Mouse (Mus musculus) macrophage (primary cell): Measurements from ENCODE around the gene Gsto1. TPM values are rescaled to one million over a fixed set of nuclear protein-coding genes. Genes with fewer than 3 reads are reported as not detected.

Experiments used
- H3K27ac ChIP-seq: fragments of 350-480 bp; formaldehyde crosslinking; 2 replicates; pipeline ENCODE4 v1.9.0; 2021
- H3K36me3 ChIP-seq: fragments of 350-480 bp; formaldehyde crosslinking; 2 replicates; pipeline ENCODE4 v1.9.0; 2021; ENCODE audit errors: inconsistent target
- H3K4me3 ChIP-seq: fragments of 350-480 bp; formaldehyde crosslinking; 2 replicates; pipeline ENCODE4 v1.9.0; 2021; ENCODE audit errors: inconsistent target
- H3K79me2 ChIP-seq: fragments of 350-480 bp; formaldehyde crosslinking; 2 replicates; pipeline ENCODE4 v1.9.0; 2021; ENCODE audit errors: inconsistent target
- WGBS: methylation state at CpG from one replicate; pipeline ENCODE4 v1.1.7; 2026; ENCODE audit warnings: inconsistent platforms; ENCODE audit not compliant: missing documents; 5-methylcytosine and 5-hydroxymethylcytosine counted together
- polyA plus RNA-seq: library from polyadenylated mRNA; stranded (reverse); fragments of 250-400 nt; gene quantifications from 3 replicates; pipeline ENCODE4 v1.2.4, GENCODE M21; 2018; ENCODE audit warnings: inconsistent platforms

Gene Gsto1
- polyA plus RNA-seq, 1 experiment from 2014 or later, result 92.4 TPM

DNA sequence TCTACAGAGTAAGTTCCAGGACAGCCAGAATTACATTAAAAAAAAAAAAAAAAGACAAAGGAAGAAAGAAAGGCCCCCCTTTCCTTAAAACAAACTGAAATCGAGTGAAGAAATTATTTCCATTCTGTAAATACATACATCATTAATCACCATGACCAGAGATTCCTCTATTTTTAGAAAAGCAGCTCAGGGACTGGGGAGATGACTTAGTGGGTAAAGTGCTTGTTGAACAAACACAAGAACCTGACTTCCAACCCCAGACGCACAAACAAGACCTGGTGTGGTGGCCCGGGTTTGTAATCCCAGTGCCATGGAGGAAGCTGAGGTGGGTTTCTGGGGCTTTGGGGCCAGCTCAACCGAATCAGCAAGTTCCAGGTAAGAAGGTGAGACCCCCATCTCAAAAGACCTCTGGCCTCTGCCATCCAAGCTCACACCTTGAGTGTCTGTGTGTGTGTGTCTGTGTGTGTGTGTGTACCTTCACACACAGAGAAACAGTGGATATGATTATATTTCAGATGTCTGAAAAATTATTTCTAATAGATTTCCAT is 12.9 kb downstream of the Gsto1 start:
- no peak overlapping the region for H3K27ac ChIP-seq
- no peaks in the 10 kb centered on the region for H3K79me2 ChIP-seq
- peaks cover 2% of the 10 kb centered on the region; the same call in 1 of the 2 replicates for H3K36me3 ChIP-seq
- H3K4me3 ChIP-seq, result no peak overlapping the region
- WGBS, result 74% methylated on average over 4 of the region's 4 CpGs

DNA sequence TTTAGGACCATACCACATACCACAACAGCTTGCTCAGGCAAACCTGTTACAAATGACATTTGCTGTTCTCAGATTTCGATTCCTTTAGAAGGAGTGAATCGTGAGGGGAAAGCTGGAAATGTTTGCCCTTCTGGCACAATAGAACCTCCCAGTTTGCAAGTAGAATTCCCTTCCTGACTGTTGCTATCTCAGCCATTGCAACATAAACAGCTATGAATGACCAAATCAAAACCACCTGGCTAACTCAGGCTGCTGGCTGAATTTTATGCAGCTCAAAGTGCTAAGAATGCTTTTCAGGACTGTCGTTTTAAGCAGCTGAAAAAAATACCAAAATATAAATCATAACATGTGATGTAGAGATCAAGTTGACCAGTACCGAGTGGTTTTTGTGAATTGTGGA is 14.2 kb downstream of the Gsto1 start:
- WGBS, result 90% methylated on average over 4 of the region's 4 CpGs
- Histone ChIP-seq H3K79me2 (no peaks in the 10 kb centered on the region), H3K36me3 (no peaks in the 10 kb centered on the region), H3K27ac (no peak overlapping the region), H3K4me3 (no peak overlapping the region)

DNA sequence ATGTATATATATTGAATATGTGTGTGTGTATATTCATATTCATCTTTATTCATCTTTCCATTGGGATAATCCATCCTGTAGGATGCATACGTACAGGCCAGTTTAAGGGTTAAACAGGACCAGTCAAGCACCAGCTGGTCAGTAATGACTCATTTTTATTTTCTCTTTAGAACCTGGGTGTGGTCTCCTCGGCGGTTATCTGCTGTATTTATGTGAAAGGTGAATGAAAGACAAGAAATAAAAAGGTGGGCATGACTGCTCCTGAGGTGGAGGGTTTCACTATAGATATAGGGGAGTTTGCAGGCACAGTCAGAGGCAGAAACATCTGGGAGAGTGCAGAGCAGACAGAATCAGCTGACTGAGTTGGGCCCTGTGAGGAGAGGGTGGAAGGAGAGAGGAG is 14.7 kb downstream of the Gsto1 start:
- WGBS, result 72% methylated on average over 3 of the region's 3 CpGs
- no peak overlapping the region for H3K27ac ChIP-seq
- H3K36me3 ChIP-seq, result no peaks in the 10 kb centered on the region
- H3K79me2 ChIP-seq, result no peaks in the 10 kb centered on the region
- no peak overlapping the region for H3K4me3 ChIP-seq

DNA sequence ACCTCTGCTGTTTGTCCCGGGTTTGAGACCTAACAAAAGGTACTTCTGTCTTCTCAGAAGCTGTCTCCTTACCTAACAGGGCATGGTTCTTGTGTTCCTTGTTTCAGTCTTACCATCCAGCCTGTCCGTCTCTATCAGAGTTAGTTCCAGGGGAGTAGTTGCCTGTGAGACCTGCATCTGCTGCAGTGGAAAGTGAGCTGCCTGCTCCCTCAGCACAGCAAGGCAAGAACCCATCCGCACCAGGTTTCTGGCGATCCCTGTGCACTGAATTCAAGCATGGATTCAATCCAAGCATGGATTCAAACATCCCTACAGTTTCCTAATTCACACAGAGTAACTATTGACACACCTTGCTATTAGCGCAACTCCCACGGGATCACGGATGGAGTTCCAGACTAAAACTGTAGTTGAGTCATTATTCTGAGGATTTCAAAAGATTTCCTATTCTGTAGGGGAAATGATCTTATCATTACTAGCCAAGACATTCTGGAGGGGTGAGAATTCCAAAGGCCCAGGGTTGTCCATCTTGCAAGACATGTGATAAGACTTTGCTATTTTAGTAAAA is 15.4 kb downstream of the Gsto1 start:
- H3K4me3 ChIP-seq, result no peak overlapping the region
- WGBS, result 88% methylated on average over 7 of the region's 7 CpGs
- no peak overlapping the region for H3K27ac ChIP-seq
- no peaks in the 10 kb centered on the region for H3K79me2 ChIP-seq
- H3K36me3 ChIP-seq, result no peaks in the 10 kb centered on the region

DNA sequence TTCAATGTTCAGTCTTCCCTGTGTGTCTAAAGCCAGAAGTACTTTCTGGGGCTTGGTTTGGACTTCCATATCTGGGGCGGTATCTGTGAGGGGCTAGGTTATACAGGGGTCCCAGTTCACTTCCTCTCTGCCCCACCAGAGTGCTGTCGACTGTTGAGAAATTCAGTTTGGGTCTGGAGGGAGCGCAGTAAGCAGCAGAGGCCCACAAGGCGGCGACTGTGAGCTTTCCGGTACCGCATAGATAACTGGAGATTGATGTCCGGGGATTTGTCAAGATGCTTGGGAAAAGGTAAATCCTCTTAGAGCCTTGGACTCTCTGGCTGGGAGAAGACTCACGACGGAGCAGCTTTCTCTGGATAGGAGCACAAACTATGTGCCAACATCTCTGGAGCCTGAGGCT is 16.7 kb downstream of the Gsto1 start:
- Histone ChIP-seq H3K4me3 (no peak overlapping the region), H3K79me2 (no peaks in the 10 kb centered on the region), H3K27ac (no peak overlapping the region), H3K36me3 (no peaks in the 10 kb centered on the region)
- 45% methylated on average over 10 of the region's 10 CpGs for WGBS

DNA sequence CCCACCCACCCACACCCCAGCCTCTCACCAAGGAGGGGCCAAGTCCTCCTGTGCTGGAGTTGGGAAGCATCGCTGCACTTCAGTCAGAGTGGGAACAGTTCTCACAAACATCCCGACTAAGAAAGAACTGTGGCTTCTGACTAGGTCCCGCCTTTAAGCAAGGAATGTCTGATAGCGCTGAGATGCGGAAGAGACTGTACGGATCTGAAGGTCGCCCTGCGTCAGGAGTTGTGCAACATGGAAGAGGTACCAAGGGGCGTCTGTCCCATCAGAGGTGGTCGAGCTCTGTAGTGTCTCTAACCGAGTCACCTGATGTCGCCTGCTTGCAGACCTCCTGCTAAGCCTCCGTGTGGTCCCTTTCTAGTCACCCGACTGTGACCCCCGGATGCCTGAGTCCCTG is 21.5 kb downstream of the Gsto1 start:
- no peaks in the 10 kb centered on the region for H3K79me2 ChIP-seq
- H3K27ac ChIP-seq, result no peak overlapping the region
- no peak overlapping the region for H3K4me3 ChIP-seq
- 82% methylated on average over 15 of the region's 15 CpGs for WGBS
- H3K36me3 ChIP-seq, result no peaks in the 10 kb centered on the region

DNA sequence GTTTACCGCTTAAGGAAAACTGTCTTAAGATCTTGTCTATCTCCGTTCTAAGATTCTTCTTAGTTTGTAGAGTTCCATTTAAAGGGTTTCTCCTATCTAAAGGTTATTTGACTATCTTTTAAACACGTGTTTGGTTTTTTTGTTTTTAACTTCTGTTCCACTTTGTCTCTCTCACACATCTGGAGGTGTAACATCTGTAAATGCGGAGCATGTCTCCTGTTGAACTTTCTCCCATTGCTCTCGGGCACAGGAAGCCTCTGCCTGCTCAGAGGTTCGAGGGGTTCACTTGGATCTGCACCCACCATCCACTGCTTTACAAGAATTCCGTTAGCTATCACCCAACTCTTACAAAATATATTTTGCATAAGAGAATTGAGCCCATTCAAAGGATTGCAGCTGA is 26.8 kb downstream of the Gsto1 start:
- WGBS, result 89% methylated on average over 7 of the region's 7 CpGs
- H3K4me3 ChIP-seq, result no peak overlapping the region
- H3K36me3 ChIP-seq, result no peaks in the 10 kb centered on the region
- H3K79me2 ChIP-seq, result no peaks in the 10 kb centered on the region
- no peak overlapping the region for H3K27ac ChIP-seq

DNA sequence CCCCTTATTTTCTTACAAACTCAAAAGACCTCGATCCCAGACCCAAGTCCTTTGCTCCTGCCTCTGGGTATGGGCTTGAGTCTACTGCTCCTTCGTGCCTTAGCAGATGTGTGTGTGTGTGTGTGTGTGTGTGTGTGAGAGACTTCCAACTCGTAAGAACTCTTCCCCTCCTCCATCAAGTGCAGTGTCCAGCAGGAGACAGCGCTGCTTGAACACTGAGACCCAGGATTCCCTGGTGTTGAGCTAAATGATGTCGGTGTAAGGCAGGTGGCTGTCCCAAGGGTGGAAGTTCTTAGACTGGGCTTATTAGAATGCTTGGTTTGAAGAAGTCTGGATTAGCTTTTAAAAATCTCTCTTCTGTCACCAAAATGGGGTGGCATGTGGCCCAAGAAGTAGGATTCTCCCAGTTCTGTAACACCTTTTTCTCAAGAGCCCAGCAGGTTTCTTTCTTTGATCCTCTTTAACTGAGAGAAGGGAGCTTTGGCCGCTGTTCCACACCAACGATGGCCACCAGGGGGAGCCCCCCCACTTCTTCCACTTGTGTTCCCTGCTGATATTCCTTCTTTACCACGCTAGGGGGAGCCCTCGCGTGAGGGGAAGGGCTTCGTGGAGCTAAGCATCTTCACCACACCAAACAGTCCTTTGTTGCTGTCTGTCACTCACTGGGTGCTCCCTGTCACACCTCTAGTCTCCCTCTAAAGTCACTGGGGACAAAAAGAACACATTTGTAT is 27.5 kb downstream of the Gsto1 start:
- no peak overlapping the region for H3K27ac ChIP-seq
- no peak overlapping the region for H3K4me3 ChIP-seq
- H3K36me3 ChIP-seq, result no peaks in the 10 kb centered on the region
- 33% methylated on average over 11 of the region's 11 CpGs for WGBS
- no peaks in the 10 kb centered on the region for H3K79me2 ChIP-seq

DNA sequence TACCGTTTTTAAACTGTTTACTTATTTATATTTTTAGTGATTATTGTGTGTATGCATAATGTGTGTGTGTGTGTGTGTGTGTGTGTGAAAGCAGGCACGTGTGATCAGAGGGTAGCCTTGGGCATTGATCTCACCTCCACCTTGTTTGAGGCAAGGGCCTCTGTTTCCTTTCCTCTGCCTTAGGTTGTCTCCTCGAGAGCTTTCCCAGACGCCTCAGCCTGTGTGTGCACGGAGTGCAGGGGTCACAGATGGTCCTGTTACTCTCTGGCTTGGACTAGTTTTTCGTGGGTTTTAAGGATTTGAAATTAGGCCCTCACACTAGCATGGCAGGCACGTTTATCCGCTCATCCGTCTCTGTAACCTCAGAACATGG is 28.1 kb downstream of the Gsto1 start:
- Histone ChIP-seq H3K4me3 (no peak overlapping the region), H3K79me2 (no peaks in the 10 kb centered on the region), H3K27ac (no peak overlapping the region), H3K36me3 (no peaks in the 10 kb centered on the region)
- 74% methylated on average over 9 of the region's 9 CpGs for WGBS

DNA sequence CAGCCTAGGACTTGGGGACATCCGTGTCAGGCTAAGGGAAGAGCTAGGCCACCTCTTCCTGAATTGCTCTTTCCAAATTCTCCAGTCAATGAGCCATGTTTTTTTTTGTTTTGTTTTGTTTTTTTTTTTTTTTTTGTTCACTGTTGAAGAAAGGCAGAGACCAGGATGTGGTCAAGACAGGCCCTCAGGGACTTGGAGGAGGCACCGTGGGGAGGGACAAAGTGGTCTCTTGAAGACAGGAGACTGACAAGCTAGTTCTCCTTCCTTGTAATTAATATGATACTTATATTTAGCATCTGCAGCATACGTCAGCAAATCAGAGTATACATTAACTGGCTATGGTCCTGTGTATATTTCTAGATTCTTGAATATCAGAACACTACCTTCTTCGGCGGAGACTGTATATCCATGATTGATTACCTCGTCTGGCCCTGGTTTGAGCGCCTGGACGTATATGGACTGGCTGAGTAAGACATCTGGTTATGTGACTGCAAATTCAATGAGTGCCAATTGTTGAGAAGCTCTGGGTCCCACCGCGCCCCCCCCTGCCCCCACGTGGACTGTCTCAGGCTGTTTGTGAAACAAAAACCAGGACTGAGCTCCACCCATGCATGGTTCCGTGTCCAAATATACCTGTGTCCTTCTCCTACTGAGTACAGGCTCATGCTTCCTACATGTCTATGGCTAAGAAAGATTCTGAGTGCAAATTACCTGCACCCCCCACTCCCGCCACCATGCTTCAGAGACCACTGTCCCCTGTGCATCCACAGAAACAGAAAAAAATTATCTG is 29.7 kb downstream of the Gsto1 start:
- 68% methylated on average over 13 of the region's 13 CpGs for WGBS
- H3K27ac ChIP-seq, result no peak overlapping the region

DNA sequence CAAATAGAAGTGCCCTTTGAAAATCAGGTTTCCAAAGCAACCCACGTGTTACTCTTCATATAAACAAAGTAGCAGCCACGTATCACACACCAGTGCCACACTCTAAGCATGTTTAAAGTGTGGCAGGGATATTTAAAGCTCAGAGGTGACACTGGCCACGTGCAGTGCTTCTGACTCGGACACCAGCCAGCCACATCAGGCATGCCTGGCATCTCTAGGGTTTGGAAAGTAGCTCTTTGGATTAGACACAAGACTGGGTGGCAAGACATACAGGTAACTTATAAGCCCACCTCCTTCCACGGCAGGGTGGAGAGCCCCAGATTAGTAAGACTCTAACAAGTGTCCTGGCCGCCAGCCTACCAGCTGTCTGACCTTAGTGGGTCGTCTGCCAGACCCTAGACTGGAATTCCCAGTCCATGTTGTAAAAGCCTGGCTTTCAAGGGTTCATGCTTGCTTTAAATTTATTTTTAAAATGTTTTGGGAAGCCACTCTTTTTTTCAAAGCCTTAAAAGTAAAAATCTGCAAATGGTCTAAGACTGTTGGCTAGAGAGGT is 30.5 kb downstream of the Gsto1 start:
- H3K4me3 ChIP-seq, result no peak overlapping the region
- H3K27ac ChIP-seq, result no peak overlapping the region
- H3K79me2 ChIP-seq, result no peaks in the 10 kb centered on the region
- no peaks in the 10 kb centered on the region for H3K36me3 ChIP-seq
- 90% methylated on average over 7 of the region's 7 CpGs for WGBS

More for the DNA sequence above, 29.7 kb downstream of the Gsto1 start:
- H3K36me3 ChIP-seq, result no peaks in the 10 kb centered on the region
- H3K4me3 ChIP-seq, result no peak overlapping the region
- H3K79me2 ChIP-seq, result no peaks in the 10 kb centered on the region

DNA sequence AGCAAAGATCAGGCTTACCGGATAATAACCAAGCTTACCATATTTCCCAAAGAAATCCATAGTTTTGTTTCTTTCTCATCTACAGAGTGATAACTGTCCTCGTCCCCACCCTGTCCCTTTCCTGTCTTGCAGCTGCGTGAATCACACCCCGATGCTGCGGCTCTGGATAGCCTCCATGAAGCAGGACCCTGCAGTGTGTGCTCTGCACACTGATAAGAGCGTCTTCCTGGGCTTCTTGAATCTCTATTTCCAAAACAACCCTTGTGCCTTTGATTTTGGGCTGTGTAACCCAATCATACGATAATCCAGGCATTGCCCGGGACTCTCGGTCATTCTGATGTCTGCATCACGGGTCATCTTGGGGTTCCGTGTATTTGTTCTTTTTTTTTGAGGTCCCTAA is 31.1 kb downstream of the Gsto1 start:
- 91% methylated on average over 11 of the region's 11 CpGs for WGBS
- Histone ChIP-seq H3K4me3 (no peak overlapping the region), H3K36me3 (no peaks in the 10 kb centered on the region), H3K79me2 (no peaks in the 10 kb centered on the region), H3K27ac (no peak overlapping the region)

DNA sequence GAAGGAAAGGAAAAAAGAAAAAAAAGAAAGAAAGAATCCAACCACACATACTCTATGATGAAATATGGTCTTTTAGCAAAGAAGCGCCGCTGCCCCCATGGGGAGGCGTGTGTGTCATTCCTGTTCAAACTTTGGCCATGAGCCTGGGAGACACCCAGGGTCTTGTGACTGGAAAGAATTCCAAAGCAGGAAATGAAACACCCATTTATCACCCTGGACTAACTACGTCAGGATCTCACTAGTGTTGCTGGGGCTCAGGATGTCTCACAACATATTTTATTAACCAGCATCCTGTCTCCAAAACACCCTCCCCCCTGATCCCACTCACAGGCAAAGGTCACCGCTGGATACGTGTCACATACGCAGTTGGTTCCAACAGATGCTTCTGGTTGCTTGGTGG is 31.8 kb downstream of the Gsto1 start:
- Histone ChIP-seq H3K27ac (no peak overlapping the region), H3K36me3 (no peaks in the 10 kb centered on the region), H3K79me2 (no peaks in the 10 kb centered on the region), H3K4me3 (no peak overlapping the region)
- WGBS, result 66% methylated on average over 7 of the region's 7 CpGs

DNA sequence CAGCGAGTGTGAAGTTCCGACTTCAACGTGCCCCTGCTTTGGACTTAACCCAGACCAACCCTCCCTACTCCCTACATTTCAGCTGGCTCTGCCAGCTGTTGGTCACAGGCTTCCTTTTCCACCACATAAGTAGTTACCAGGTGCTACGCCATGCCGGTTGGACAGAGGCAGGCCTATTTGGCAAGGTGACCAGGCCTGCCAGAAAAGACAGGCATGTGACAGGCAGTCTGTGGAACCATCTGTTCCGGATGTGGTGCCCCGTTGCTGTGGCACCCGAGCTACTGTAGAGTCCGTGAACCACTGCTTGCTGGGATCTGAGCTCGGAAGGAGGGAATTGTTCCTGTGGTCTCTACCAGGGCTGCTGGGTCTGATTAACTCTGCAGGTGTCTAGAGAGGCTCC is 32.6 kb downstream of the Gsto1 start:
- H3K4me3 ChIP-seq, result no peak overlapping the region
- H3K27ac ChIP-seq, result no peak overlapping the region
- H3K36me3 ChIP-seq, result no peaks in the 10 kb centered on the region
- H3K79me2 ChIP-seq, result no peaks in the 10 kb centered on the region
- 22% methylated on average over 10 of the region's 10 CpGs for WGBS

DNA sequence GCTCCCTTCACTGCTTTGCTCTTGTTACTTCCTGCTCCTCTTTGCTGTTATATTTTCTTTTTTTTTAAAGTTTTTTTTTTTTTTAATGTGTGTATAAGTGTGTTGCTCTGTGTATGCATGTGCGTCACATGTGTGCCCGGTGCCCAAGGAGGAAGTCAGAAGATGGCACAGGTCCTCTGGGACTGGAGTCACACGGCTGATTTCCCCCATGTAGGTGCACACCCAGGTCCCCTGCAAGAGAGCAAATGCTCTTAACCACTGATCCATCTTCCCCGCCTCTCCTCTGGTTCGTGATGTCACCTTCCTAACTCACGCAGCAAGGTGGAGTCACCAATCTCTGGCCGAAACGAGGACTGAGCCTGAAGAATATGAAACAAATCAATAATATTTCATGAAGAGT is 33.3 kb downstream of the Gsto1 start:
- no peak overlapping the region for H3K4me3 ChIP-seq
- 78% methylated on average over 8 of the region's 8 CpGs for WGBS
- H3K36me3 ChIP-seq, result no peaks in the 10 kb centered on the region
- no peak overlapping the region for H3K27ac ChIP-seq
- H3K79me2 ChIP-seq, result no peaks in the 10 kb centered on the region
